Mouse (Mus musculus) neural tube, embryonic 11.5 days (tissue): Measurements from ENCODE around the gene Ppp6r1. TPM values are rescaled to one million over a fixed set of nuclear protein-coding genes. Genes with fewer than 3 reads are reported as not detected.

Source experiments
- ATAC-seq: fragments of 200-750 bp; cut with Nextera tagmentation; 2 replicates; pipeline ENCODE4 v1.8.0; 2017; ENCODE audit warnings: moderate number of reproducible peaks, mild to moderate bottlenecking, moderate TSS enrichment, moderate library complexity; ENCODE audit not compliant: insufficient read depth, low FRiP score, low TSS enrichment
- DNase-seq: peaks from one replicate; pipeline ENCODE4 v3.0.0-alpha.2; 2015; ENCODE audit warnings: low spot score
- H3K27ac ChIP-seq: fragments of 300-500 bp; sonication (generic); 2 replicates; pipeline ENCODE4 v1.5.1; 2014; ENCODE audit warnings: low read depth, mild to moderate bottlenecking, low read length
- H3K27me3 ChIP-seq: fragments of 300-500 bp; sonication (generic); 2 replicates; pipeline ENCODE4 v1.6.1; 2014; ENCODE audit warnings: mild to moderate bottlenecking, low read length, mixed read lengths; ENCODE audit not compliant: control insufficient read depth, insufficient read depth
- H3K36me3 ChIP-seq: fragments of 300-500 bp; sonication (generic); 2 replicates; pipeline ENCODE4 v1.6.1; 2014; ENCODE audit warnings: mild to moderate bottlenecking, low read length, moderate library complexity, mixed read lengths; ENCODE audit not compliant: control insufficient read depth, insufficient read depth
- H3K4me1 ChIP-seq: fragments of 300-500 bp; sonication (generic); 2 replicates; pipeline ENCODE4 v1.6.1; 2014; ENCODE audit warnings: low read length, mixed read lengths; ENCODE audit not compliant: control insufficient read depth, insufficient read depth
- H3K4me2 ChIP-seq: fragments of 300-500 bp; sonication (generic); 2 replicates; pipeline ENCODE4 v1.6.1; 2014; ENCODE audit warnings: low read depth, mild to moderate bottlenecking, moderate library complexity
- H3K4me3 ChIP-seq: fragments of 300-500 bp; sonication (generic); 2 replicates; pipeline ENCODE4 v1.5.1; 2014; ENCODE audit warnings: low read depth, low read length
- H3K9ac ChIP-seq: fragments of 300-500 bp; sonication (generic); 2 replicates; pipeline ENCODE4 v1.6.1; 2014; ENCODE audit warnings: mild to moderate bottlenecking, low read length
- H3K9me3 ChIP-seq: fragments of 300-500 bp; sonication (generic); 2 replicates; pipeline ENCODE4 v1.6.1; 2016; ENCODE audit warnings: low read length; ENCODE audit not compliant: control insufficient read depth
- WGBS: fragments of 180-500 bp; shearing (Covaris S2); extraction: QIAGEN DNeasy Blood & Tissue Kit; methylation state at CpG from one replicate; pipeline ENCODE4 v1.1.7; 2014; 5-methylcytosine and 5-hydroxymethylcytosine counted together
- polyA plus RNA-seq: library from polyadenylated mRNA; unstranded; fragments of >200 nt; fragmentation: Nextera tagmentation; extraction: Ambion mirVana; gene quantifications from 2 replicates; pipeline ENCODE4 v1.2.1, GENCODE M21; 2014

Ppp6r1 gene
- polyA plus RNA-seq, 1 experiment from 2014 or later: 6.0 TPM

DNA sequence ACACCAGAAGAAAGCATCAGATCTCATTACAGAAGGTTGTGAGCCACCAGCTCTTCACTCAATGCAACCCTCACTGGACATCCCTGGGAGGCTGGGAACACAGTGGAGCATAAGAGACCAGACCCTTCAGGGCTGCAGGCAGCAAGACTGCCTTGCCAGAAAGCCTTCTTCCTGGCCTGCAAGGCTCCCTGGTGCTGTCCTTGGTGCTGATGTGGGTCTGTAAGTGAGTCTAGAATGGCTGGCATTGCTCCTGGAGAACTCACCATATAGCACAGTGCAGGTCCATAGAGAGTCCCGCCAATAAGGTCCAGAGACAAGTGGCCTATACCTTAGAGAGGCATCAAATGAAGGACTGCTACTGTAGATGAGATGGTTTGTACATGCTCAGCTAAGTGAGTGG lies 38.8 kb downstream of the Ppp6r1 start:
- Histone ChIP-seq H3K27ac (no peak overlapping the region), H3K36me3 (no peaks in the 10 kb centered on the region), H3K9ac (no peak overlapping the region), H3K9me3 (no peaks in the 10 kb centered on the region), H3K27me3 (no peaks in the 10 kb centered on the region), H3K4me1 (no peaks in the 10 kb centered on the region), H3K4me3 (no peak overlapping the region), H3K4me2 (no peak overlapping the region)
- ATAC-seq: no peak
- 26% methylated on average over 1 of the region's 1 CpGs for WGBS
- DNase-seq: peak; percentile 50

DNA sequence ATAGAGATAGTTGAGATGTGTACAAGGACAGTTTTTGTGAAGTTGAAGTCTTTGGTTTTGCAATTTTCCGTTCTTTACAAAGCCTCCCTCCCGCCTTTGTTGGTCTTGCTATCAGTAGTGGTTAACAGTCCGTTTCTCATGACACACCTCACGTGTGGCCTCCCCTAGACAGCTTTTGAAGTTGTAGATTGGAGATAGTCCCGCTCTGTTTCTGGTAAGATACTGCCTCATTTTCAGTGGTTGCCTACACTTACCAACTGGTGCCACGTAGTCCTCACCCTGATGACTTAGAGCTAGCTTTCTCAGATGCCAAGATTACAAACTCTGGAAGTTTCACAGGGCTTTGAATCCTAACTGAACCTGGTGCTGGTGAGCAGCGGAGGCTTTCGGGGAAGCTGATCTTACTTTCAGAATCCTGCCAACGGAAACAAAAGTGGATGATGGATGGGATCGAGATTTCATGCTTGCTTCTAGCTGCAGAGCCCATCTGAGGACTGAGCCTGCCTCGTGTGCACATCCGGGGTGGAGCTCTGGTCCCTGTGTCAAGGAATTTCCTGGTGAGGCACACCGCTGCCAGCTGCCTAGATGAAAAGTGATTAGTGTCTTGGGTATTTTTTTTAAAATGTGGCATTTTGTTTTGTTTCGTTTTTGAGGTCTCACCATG lies 44.9 kb downstream of the Ppp6r1 start:
- 80% methylated on average over 14 of the region's 14 CpGs for WGBS
- no peaks in the 10 kb centered on the region for H3K27me3 ChIP-seq
- H3K4me3 ChIP-seq: no peak overlapping the region
- ATAC-seq: no peak
- H3K9ac ChIP-seq: no peak overlapping the region
- no peak overlapping the region for H3K4me2 ChIP-seq
- H3K27ac ChIP-seq: no peak overlapping the region
- no peaks in the 10 kb centered on the region for H3K9me3 ChIP-seq
- no peaks in the 10 kb centered on the region for H3K4me1 ChIP-seq
- no peaks in the 10 kb centered on the region for H3K36me3 ChIP-seq
- peak; percentile 22 for DNase-seq

DNA sequence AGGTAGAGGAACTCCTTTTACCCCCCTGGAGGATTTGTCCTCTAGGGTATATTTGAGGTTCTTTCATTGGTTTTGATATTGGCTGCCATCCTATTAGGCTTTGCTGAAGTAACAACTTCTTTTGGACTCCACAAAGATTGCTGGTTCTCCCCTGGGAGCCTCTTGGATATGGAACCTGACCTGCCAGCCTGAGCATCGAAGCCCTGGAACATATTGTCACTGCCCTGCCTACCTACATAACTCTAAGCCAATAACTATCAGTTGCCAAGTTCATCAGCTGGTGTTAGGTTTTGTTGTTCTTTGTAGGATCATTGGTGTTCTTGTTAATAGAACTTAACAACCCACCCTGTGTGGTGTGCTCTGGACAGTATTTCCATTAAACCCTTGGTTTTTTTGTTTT lies 45.9 kb downstream of the Ppp6r1 start:
- ATAC-seq: no peak
- no peaks in the 10 kb centered on the region for H3K4me1 ChIP-seq
- H3K9ac ChIP-seq: no peak overlapping the region
- H3K27me3 ChIP-seq: no peaks in the 10 kb centered on the region
- DNase-seq: no peak
- H3K9me3 ChIP-seq: no peaks in the 10 kb centered on the region
- 91% methylated on average over 1 of the region's 1 CpGs for WGBS
- H3K4me3 ChIP-seq: no peak overlapping the region
- no peak overlapping the region for H3K4me2 ChIP-seq
- H3K27ac ChIP-seq: no peak overlapping the region
- no peaks in the 10 kb centered on the region for H3K36me3 ChIP-seq

DNA sequence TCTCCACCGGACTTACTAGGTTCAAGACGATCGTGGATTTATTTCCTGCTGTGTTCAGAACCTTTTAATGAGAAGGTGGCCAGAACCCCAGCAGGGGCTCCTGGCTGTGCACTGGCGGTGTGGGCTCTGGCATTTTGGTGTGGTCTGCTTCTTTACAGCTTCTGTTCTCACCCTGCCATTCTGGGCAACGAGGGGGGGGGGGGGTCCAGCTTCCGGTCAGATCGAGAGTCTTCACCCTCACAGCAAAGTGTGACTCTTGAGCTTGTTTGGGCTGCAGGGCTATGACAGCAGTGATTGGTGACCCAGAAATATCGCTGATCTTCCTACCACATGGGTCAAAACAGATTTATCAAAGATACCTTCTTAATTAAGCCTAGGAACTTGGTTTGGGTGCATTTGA lies 46.4 kb downstream of the Ppp6r1 start:
- no peaks in the 10 kb centered on the region for H3K4me1 ChIP-seq
- no peak overlapping the region for H3K9ac ChIP-seq
- 62% methylated on average over 8 of the region's 8 CpGs for WGBS
- no peak overlapping the region for H3K4me3 ChIP-seq
- DNase-seq (no peak), ATAC-seq (no peak)
- no peak overlapping the region for H3K27ac ChIP-seq
- no peaks in the 10 kb centered on the region for H3K27me3 ChIP-seq
- no peak overlapping the region for H3K4me2 ChIP-seq
- no peaks in the 10 kb centered on the region for H3K9me3 ChIP-seq
- H3K36me3 ChIP-seq: no peaks in the 10 kb centered on the region

DNA sequence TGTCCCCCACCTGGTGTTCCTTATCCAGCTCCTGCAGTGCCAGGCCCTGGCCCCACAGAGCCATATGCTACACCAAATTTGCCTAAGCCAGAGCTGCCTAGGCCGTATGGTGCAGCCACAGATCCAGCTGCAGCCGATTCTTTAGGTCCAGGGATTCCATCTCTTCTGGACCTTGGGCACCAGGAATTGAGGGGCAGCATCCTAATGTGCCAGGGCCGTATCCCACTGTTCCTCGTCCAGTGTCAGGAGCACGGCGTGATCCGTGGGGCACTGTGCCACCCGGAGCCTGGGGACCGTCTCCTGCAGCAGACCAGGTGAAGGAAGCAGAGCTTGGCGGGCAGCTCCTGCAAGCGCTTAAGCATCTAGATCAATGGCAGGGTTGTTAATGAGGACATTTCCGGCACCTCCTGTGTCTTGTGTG lies 46.9 kb downstream of the Ppp6r1 start:
- Histone ChIP-seq H3K9me3 (no peaks in the 10 kb centered on the region), H3K4me2 (no peak overlapping the region), H3K36me3 (no peaks in the 10 kb centered on the region), H3K27me3 (no peaks in the 10 kb centered on the region), H3K27ac (no peak overlapping the region), H3K9ac (no peak overlapping the region), H3K4me1 (no peaks in the 10 kb centered on the region), H3K4me3 (no peak overlapping the region)
- DNase-seq (no peak), ATAC-seq (no peak)
- 82% methylated on average over 12 of the region's 12 CpGs for WGBS

DNA sequence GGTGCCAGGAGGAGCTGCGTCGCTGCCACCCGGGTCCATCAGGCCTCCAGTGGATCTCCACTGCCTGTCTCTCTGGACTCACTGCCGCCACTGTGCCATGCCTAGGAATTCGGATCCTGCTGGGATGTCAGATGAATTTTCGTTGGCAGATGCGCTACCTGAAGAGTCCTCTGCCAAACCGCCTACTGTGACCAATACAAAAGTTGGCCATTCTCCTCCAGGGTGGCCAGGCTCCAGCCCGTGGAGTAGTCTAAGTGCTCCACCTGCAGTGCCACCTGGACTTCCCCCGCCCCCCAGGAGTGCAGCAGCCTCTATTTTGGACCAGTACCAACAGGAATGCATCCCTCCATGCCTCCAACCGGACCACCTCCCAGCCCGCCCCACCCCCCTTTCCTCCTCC lies 47.3 kb downstream of the Ppp6r1 start:
- Histone ChIP-seq H3K27ac (no peak overlapping the region), H3K9me3 (no peaks in the 10 kb centered on the region), H3K36me3 (no peaks in the 10 kb centered on the region), H3K4me1 (no peaks in the 10 kb centered on the region), H3K27me3 (no peaks in the 10 kb centered on the region), H3K9ac (no peak overlapping the region), H3K4me3 (no peak overlapping the region), H3K4me2 (no peak overlapping the region)
- DNase-seq: no peak
- no peak for ATAC-seq
- 84% methylated on average over 12 of the region's 12 CpGs for WGBS

DNA sequence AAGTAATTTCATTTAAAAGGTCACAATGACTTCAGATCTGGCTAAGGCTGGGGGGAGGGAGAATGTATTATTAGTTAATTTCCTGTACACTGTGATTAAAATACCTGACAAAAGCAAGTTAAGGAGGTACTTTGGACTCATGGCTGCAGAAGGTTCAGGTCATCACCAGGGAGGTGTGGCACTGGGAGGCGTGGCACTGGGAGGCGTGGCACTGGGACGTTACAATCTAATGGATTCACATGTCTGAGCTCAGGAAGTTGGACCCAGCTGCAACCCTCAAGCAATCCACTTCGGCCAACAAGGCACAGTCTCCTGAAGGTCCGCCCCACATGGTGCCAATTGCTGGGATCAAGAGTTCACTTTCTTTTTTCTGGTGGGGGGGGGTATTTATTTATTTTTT lies 50.8 kb downstream of the Ppp6r1 start:
- 62% methylated on average over 5 of the region's 5 CpGs for WGBS
- DNase-seq (no peak), ATAC-seq (no peak)

DNA sequence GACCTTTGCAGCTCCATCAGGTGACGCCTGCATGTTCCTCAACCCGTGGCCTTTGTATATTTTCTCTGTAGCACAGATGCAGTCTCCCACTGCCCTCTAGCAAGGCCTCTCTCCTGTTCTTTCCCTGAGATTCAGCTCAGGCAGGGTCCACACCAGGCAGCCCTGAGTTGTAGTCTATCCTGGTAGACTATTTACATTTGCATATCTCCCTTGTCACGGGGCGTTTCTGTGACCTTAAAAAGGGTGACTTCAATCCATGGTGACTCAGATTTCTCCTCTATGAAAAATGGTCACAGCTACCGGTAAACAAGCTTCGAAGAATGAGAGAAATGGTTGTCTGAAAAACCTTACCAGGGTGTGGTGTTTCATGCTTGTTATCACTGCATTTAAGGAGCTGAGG lies 54.9 kb downstream of the Ppp6r1 start, which contains the start of gene Ptprh:
Gene Ptprh (minus strand): TSS at position 169 of the 400 bp plus-strand sequence.
- H3K4me2 ChIP-seq: no peak within 1 kb of the TSS
- H3K27me3 ChIP-seq: no peaks in the 10 kb centered on the region
- H3K4me3 ChIP-seq: no peak within 1 kb of the TSS
- no peaks in the 10 kb centered on the region for H3K36me3 ChIP-seq
- H3K4me1 ChIP-seq: no peaks in the 10 kb centered on the region
- DNase-seq: no peak
- no peak within 1 kb of the TSS for H3K9ac ChIP-seq
- ATAC-seq: no peak
- H3K27ac ChIP-seq: no peak within 1 kb of the TSS
- 81% methylated on average over 6 of the region's 6 CpGs for WGBS
- no peaks in the 10 kb centered on the region for H3K9me3 ChIP-seq

More for the DNA sequence above, 50.8 kb downstream of the Ppp6r1 start:
- H3K9ac ChIP-seq: no peak overlapping the region
- no peaks in the 10 kb centered on the region for H3K27me3 ChIP-seq
- H3K9me3 ChIP-seq: no peaks in the 10 kb centered on the region
- no peak overlapping the region for H3K27ac ChIP-seq
- H3K4me1 ChIP-seq: no peaks in the 10 kb centered on the region
- H3K4me3 ChIP-seq: no peak overlapping the region
- H3K36me3 ChIP-seq: no peaks in the 10 kb centered on the region
- no peak overlapping the region for H3K4me2 ChIP-seq

DNA sequence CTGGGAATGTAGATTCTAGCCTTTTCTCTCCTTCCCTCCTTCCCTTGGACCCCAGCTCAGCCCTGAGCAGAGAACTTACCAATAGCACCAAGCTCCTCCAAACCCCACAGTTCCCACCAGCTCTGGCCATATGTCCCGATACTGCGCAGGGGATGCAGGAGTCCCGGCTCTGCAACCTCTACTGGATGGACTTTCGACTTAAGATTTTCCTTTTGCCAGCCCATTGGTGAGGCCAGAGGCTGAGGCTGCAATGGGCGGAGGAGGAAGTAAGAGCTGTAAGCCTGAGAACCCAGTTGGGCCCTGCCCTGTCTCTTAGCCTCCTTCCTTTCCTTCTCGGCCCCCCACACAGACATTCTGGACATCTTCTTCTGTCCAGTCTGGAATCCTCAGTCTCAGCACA lies 55.9 kb downstream of the Ppp6r1 start:
- Histone ChIP-seq H3K4me3 (no peak overlapping the region), H3K4me1 (no peaks in the 10 kb centered on the region), H3K9me3 (no peaks in the 10 kb centered on the region), H3K27me3 (no peaks in the 10 kb centered on the region), H3K9ac (no peak overlapping the region), H3K4me2 (no peak overlapping the region), H3K27ac (no peak overlapping the region), H3K36me3 (no peaks in the 10 kb centered on the region)
- 79% methylated on average over 6 of the region's 6 CpGs for WGBS
- no peak for ATAC-seq
- DNase-seq: no peak
